Mouse (Mus musculus): ENCODE data around the gene Trim31. TPM values are rescaled to one million over a fixed set of nuclear protein-coding genes. Genes with fewer than 3 reads are reported as not detected.

Trim31 gene
- polyA plus RNA-seq (2014; fragmentation: Nextera tagmentation; extraction: Ambion mirVana), result not detected in 2 replicates

- ATAC-seq (ENCODE audit: low FRiP score) (no peak), DNase-seq (ENCODE audit: low spot score, missing footprints) (no peak)
- Histone ChIP-seq H3K4me1 (ENCODE audit: control insufficient read depth, insufficient read depth, low read length) (no peaks in the 10 kb centered on the region), H3K4me3 (ENCODE audit: low read depth, low read length) (no peak within 1 kb of the TSS), H3K9ac (ENCODE audit: low read length) (no peak within 1 kb of the TSS), H3K4me2 (no peak within 1 kb of the TSS), H3K27ac (ENCODE audit: low read depth, low read length) (no peak within 1 kb of the TSS), H3K9me3 (ENCODE audit: control insufficient read depth, low read length) (no peaks in the 10 kb centered on the region), H3K36me3 (ENCODE audit: control insufficient read depth, insufficient read depth, low read length) (no peaks in the 10 kb centered on the region), H3K27me3 (ENCODE audit: control insufficient read depth, insufficient read depth, low read length) (no peaks in the 10 kb centered on the region)
- WGBS, result 67% methylated on average over 6 of the region's 6 CpGs
Observed at GRCm38 (mm10) chr17:36897552-36898205, at the start of gene Trim31. Gene Trim31 (plus strand): TSS chr17:36898118.

DNA sequence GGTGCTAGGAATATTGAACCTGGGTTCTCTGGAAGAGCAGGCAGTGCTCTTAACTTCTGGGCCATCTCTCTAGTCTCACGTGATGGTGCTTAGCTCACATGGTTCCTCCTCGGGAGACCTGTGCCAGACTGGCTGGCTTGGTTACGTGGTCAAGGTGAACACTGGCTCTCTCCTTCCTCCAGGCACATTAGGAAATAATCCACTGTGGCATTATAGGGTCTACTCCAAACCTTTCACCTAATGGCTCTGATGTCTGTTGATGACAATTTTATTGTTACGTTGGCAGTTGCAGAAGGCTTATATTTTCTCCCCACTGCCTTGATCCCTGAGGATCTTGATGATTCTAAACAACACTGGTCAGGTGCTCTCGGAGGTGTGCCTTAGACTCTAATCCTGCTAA, 49.0 kb upstream of the Trim31 start:
- no peak overlapping the region for H3K27ac ChIP-seq (ENCODE audit: low read depth, low read length)
- ATAC-seq (ENCODE audit: low FRiP score) (no peak), DNase-seq (ENCODE audit: low spot score, missing footprints) (no peak)
- no peak overlapping the region for H3K4me2 ChIP-seq
- peaks cover 6% of the 10 kb centered on the region for H3K36me3 ChIP-seq (ENCODE audit: control insufficient read depth, insufficient read depth, low read length)
- H3K4me3 ChIP-seq (ENCODE audit: low read depth, low read length), result no peak overlapping the region
- H3K9me3 ChIP-seq (ENCODE audit: control insufficient read depth, low read length), result no peaks in the 10 kb centered on the region
- no peak overlapping the region for H3K9ac ChIP-seq (ENCODE audit: low read length)
- no peaks in the 10 kb centered on the region for H3K4me1 ChIP-seq (ENCODE audit: control insufficient read depth, insufficient read depth, low read length)
- 88% methylated on average over 5 of the region's 5 CpGs for WGBS
- no peaks in the 10 kb centered on the region for H3K27me3 ChIP-seq (ENCODE audit: control insufficient read depth, insufficient read depth, low read length)

- H3K9ac ChIP-seq (ENCODE audit: low read length), result no peak overlapping the region
- no peak overlapping the region for H3K4me2 ChIP-seq
- 93% methylated on average over 2 of the region's 2 CpGs for WGBS
- peaks cover 12% of the 10 kb centered on the region for H3K36me3 ChIP-seq (ENCODE audit: control insufficient read depth, insufficient read depth, low read length)
- no peak overlapping the region for H3K27ac ChIP-seq (ENCODE audit: low read depth, low read length)
- H3K4me1 ChIP-seq (ENCODE audit: control insufficient read depth, insufficient read depth, low read length), result no peaks in the 10 kb centered on the region
- DNase-seq (ENCODE audit: low spot score, missing footprints) (peak; percentile 44), ATAC-seq (ENCODE audit: low FRiP score) (no peak)
- no peaks in the 10 kb centered on the region for H3K9me3 ChIP-seq (ENCODE audit: control insufficient read depth, low read length)
- H3K27me3 ChIP-seq (ENCODE audit: control insufficient read depth, insufficient read depth, low read length), result no peaks in the 10 kb centered on the region
- H3K4me3 ChIP-seq (ENCODE audit: low read depth, low read length), result no peak overlapping the region
Observed at GRCm38 (mm10) chr17:36849992-36850391, 47.9 kb upstream of the Trim31 start.

DNA sequence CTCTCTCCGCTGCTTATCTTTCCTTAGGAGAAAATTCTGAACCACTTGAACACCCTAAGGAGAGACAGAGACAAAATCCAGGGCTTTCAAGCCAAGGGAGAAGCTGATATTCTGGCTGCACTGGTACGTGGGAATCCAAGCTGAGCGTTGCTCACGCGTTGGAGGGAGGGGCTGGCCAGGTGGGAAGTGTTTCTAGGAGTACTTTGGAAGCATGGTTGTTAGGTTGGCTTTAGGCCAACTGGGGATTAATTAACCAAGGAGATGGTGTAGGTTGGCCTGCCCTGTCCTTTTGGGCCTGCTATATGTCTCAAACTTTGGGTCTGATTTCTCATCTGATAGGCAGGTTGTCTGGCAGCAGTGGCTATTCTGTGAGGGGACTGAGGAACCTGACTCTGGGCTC, 46.7 kb upstream of the Trim31 start:
- Histone ChIP-seq H3K4me3 (ENCODE audit: low read depth, low read length) (no peak overlapping the region), H3K9ac (ENCODE audit: low read length) (no peak overlapping the region), H3K9me3 (ENCODE audit: control insufficient read depth, low read length) (no peaks in the 10 kb centered on the region), H3K27ac (ENCODE audit: low read depth, low read length) (no peak overlapping the region), H3K36me3 (ENCODE audit: control insufficient read depth, insufficient read depth, low read length) (peaks cover 16% of the 10 kb centered on the region), H3K27me3 (ENCODE audit: control insufficient read depth, insufficient read depth, low read length) (no peaks in the 10 kb centered on the region), H3K4me2 (no peak overlapping the region), H3K4me1 (ENCODE audit: control insufficient read depth, insufficient read depth, low read length) (no peaks in the 10 kb centered on the region)
- WGBS, result 96% methylated on average over 5 of the region's 5 CpGs
- ATAC-seq (ENCODE audit: low FRiP score) (no peak), DNase-seq (ENCODE audit: low spot score, missing footprints) (no peak)

- Histone ChIP-seq H3K27ac (ENCODE audit: low read depth, low read length) (no peak overlapping the region), H3K9ac (ENCODE audit: low read length) (no peak overlapping the region), H3K4me2 (no peak overlapping the region), H3K9me3 (ENCODE audit: control insufficient read depth, low read length) (no peaks in the 10 kb centered on the region), H3K4me1 (ENCODE audit: control insufficient read depth, insufficient read depth, low read length) (no peaks in the 10 kb centered on the region), H3K36me3 (ENCODE audit: control insufficient read depth, insufficient read depth, low read length) (peaks cover 16% of the 10 kb centered on the region), H3K4me3 (ENCODE audit: low read depth, low read length) (no peak overlapping the region), H3K27me3 (ENCODE audit: control insufficient read depth, insufficient read depth, low read length) (no peaks in the 10 kb centered on the region)
- DNase-seq (ENCODE audit: low spot score, missing footprints) (no peak), ATAC-seq (ENCODE audit: low FRiP score) (no peak)
- WGBS, result 88% methylated on average over 5 of the region's 5 CpGs
Observed at GRCm38 (mm10) chr17:36851627-36852026, 46.3 kb upstream of the Trim31 start.

GRCm38 (mm10) chr17:36855484-36855883, 42.4 kb upstream of the Trim31 start:
- Histone ChIP-seq H3K9ac (ENCODE audit: low read length) (no peak overlapping the region), H3K36me3 (ENCODE audit: control insufficient read depth, insufficient read depth, low read length) (peaks cover 23% of the 10 kb centered on the region), H3K27me3 (ENCODE audit: control insufficient read depth, insufficient read depth, low read length) (no peaks in the 10 kb centered on the region), H3K27ac (ENCODE audit: low read depth, low read length) (no peak overlapping the region), H3K4me3 (ENCODE audit: low read depth, low read length) (no peak overlapping the region), H3K4me1 (ENCODE audit: control insufficient read depth, insufficient read depth, low read length) (no peaks in the 10 kb centered on the region), H3K9me3 (ENCODE audit: control insufficient read depth, low read length) (no peaks in the 10 kb centered on the region), H3K4me2 (no peak overlapping the region)
- no peak for ATAC-seq (ENCODE audit: low FRiP score)
- 94% methylated on average over 3 of the region's 3 CpGs for WGBS
- no peak for DNase-seq (ENCODE audit: low spot score, missing footprints)

DNA sequence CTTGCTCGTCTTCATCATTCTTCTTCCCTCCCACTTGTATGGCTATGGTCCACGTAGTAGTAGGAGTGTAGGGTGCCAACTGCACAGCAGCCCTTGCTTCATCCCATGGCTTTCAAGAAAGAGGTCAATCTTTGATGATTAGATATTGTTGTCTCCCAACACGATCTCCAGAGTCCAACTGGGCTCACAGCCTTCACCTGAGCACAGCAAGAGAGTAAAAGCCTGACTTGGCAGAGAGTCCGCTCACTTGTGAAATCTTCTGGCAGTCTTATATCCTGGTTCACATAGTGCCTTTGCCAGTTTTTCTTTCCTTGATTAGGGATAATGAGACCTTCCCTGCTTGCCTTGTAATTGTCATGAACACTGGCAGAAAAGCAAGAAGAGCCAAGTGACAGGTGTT, 41.7 kb upstream of the Trim31 start:
- H3K27ac ChIP-seq (ENCODE audit: low read depth, low read length), result no peak overlapping the region
- no peaks in the 10 kb centered on the region for H3K4me1 ChIP-seq (ENCODE audit: control insufficient read depth, insufficient read depth, low read length)
- H3K9me3 ChIP-seq (ENCODE audit: control insufficient read depth, low read length), result no peaks in the 10 kb centered on the region
- DNase-seq (ENCODE audit: low spot score, missing footprints), result no peak
- 95% methylated on average over 4 of the region's 4 CpGs for WGBS
- no peak for ATAC-seq (ENCODE audit: low FRiP score)
- no peak overlapping the region for H3K4me2 ChIP-seq
- H3K27me3 ChIP-seq (ENCODE audit: control insufficient read depth, insufficient read depth, low read length), result no peaks in the 10 kb centered on the region
- H3K4me3 ChIP-seq (ENCODE audit: low read depth, low read length), result no peak overlapping the region
- H3K36me3 ChIP-seq (ENCODE audit: control insufficient read depth, insufficient read depth, low read length), result peaks cover 22% of the 10 kb centered on the region
- H3K9ac ChIP-seq (ENCODE audit: low read length), result no peak overlapping the region

DNA sequence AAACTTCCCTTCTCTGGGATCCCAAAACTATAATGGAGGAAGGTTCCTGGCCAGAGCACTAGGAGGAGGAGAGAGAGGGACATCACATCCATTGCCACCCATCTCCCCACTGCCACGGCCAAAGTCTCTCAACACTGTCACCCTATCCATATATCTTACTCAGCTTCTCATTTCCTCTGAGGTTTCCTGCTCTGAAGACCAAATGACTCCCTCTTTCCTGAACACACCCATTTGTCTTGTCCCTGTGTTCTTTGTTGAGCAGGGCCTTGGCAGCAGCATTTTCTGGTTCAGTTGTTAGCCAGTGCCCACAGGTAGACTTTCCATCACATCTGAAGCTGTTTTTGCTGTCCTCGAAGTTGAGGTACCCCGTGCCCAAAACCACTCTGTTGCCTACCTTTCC, 39.7 kb upstream of the Trim31 start:
- no peak for ATAC-seq (ENCODE audit: low FRiP score)
- H3K27me3 ChIP-seq (ENCODE audit: control insufficient read depth, insufficient read depth, low read length), result no peaks in the 10 kb centered on the region
- no peaks in the 10 kb centered on the region for H3K9me3 ChIP-seq (ENCODE audit: control insufficient read depth, low read length)
- no peak overlapping the region for H3K4me3 ChIP-seq (ENCODE audit: low read depth, low read length)
- H3K36me3 ChIP-seq (ENCODE audit: control insufficient read depth, insufficient read depth, low read length), result peaks cover 17% of the 10 kb centered on the region
- no peak overlapping the region for H3K4me2 ChIP-seq
- 91% methylated on average over 3 of the region's 3 CpGs for WGBS
- no peak overlapping the region for H3K9ac ChIP-seq (ENCODE audit: low read length)
- H3K4me1 ChIP-seq (ENCODE audit: control insufficient read depth, insufficient read depth, low read length), result no peaks in the 10 kb centered on the region
- H3K27ac ChIP-seq (ENCODE audit: low read depth, low read length), result no peak overlapping the region
- DNase-seq (ENCODE audit: low spot score, missing footprints), result no peak

DNA sequence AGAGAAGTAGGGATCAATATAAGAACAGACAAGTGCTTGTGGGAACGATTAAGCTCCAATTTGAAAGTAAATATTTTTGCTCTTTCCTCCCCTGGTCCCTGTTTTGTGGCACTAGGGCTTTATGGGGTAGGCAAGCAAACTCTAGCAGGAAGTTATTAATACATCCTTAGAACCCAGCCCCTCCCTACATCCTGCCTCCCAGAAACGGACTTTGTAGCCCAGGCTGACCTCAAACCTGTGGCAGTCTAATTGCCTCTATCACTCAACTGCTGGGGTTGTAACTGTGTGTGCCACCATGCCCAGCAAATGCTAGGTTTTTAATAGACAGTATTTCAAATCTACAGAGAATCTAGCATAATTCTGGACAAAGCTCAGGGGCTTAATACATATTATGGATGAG, 36.2 kb upstream of the Trim31 start:
- no peaks in the 10 kb centered on the region for H3K9me3 ChIP-seq (ENCODE audit: control insufficient read depth, low read length)
- no peak overlapping the region for H3K9ac ChIP-seq (ENCODE audit: low read length)
- peaks cover 7% of the 10 kb centered on the region for H3K36me3 ChIP-seq (ENCODE audit: control insufficient read depth, insufficient read depth, low read length)
- ATAC-seq (ENCODE audit: low FRiP score), result no peak
- H3K4me3 ChIP-seq (ENCODE audit: low read depth, low read length), result no peak overlapping the region
- DNase-seq (ENCODE audit: low spot score, missing footprints), result peak; percentile 26
- no peaks in the 10 kb centered on the region for H3K4me1 ChIP-seq (ENCODE audit: control insufficient read depth, insufficient read depth, low read length)
- no peak overlapping the region for H3K27ac ChIP-seq (ENCODE audit: low read depth, low read length)
- no peak overlapping the region for H3K4me2 ChIP-seq
- H3K27me3 ChIP-seq (ENCODE audit: control insufficient read depth, insufficient read depth, low read length), result no peaks in the 10 kb centered on the region
- 78% methylated on average over 2 of the region's 2 CpGs for WGBS
